Mouse (Mus musculus) kidney, postnatal 10 days (tissue): ENCODE results near the gene Lmntd2.
A peak's percentile ranks its signal among the peaks of the same experiment; 100 is the strongest.

ENCODE experiments used
- DNase-seq: peaks from one replicate; pipeline ENCODE4 v3.0.0; 2021; ENCODE audit warnings: mixed read lengths

Gene Lmntd2

GRCm38 (mm10) chr7:141188733-141189132 lies 25.1 kb downstream of the Lmntd2 start:
- no peak for DNase-seq

- DNase-seq, result no peak
These were observed 25.7 kb downstream of the Lmntd2 start for GRCm38 (mm10) chr7:141188194-141188593.

- DNase-seq, result peak; percentile 94
These were observed 37.7 kb downstream of the Lmntd2 start for GRCm38 (mm10) chr7:141176173-141176572.

- DNase-seq, result no peak
These were observed 38.8 kb downstream of the Lmntd2 start for GRCm38 (mm10) chr7:141175068-141175467.

- no peak for DNase-seq
These were observed 40.5 kb downstream of the Lmntd2 start for GRCm38 (mm10) chr7:141173323-141173850.

GRCm38 (mm10) chr7:141172116-141173006 lies 41.5 kb downstream of the Lmntd2 start, which contains the start of gene Rnh1:
Gene Rnh1 (minus strand): TSS chr7:141172857.
- DNase-seq, result peak; percentile 95

- DNase-seq, result no peak
These were observed 44.0 kb downstream of the Lmntd2 start for GRCm38 (mm10) chr7:141169866-141170265.

- no peak for DNase-seq
These were observed 44.6 kb downstream of the Lmntd2 start for GRCm38 (mm10) chr7:141169300-141169699.

- DNase-seq, result peak; percentile 80
These were observed 45.3 kb downstream of the Lmntd2 start for GRCm38 (mm10) chr7:141168518-141168953.

GRCm38 (mm10) chr7:141167901-141168517 lies 45.9 kb downstream of the Lmntd2 start:
- peak; percentile 55 for DNase-seq

- no peak for DNase-seq
These were observed 49.0 kb downstream of the Lmntd2 start for GRCm38 (mm10) chr7:141164850-141165249.

- DNase-seq, result no peak
These were observed 49.5 kb downstream of the Lmntd2 start for GRCm38 (mm10) chr7:141164397-141164796.
